In genomic region chr5:115490638-115491000, GRCm38 (mm10) we compare ENCODE assay signal across 8 mouse cellular contexts. TPM values are rescaled to one million over a fixed set of nuclear protein-coding genes. Genes with fewer than 3 reads are reported as not detected.
DNase-seq lines count a peak whose midpoint lies in the region; ATAC-seq and TF ChIP-seq lines count a peak whose summit lies in the region.
"Had no signal": no experiment of that assay in that cellular context is flagged by ENCODE, and none has a peak within 500 bp of the region (broad histone marks: within the 10 kb centered on the region; RNA-seq: fewer than 3 reads in every experiment).

No protein-coding gene starts in this region.

- no peak for ATAC-seq in lung, postnatal 0 days
- peak; percentile 3; the same call in 1 of the 2 replicates for ATAC-seq in forebrain, embryonic 12.5 days (ENCODE audit: low FRiP score)
- ATAC-seq in liver, embryonic 12.5 days: no peak
- no peak for ATAC-seq in stomach, embryonic 16.5 days (ENCODE audit: insufficient read depth, low FRiP score)

- no peak for TF ChIP-seq POLR2A in lung, adult 2 months (IDR thresholded peaks at IDR 0.05; ENCODE audit: borderline replicate concordance, extremely low read depth, low read depth, low read length)

- 0 out of 2 replicates have a peak overlapping the region, but pooled peaks have one; percentile 36 for H3K4me3 ChIP-seq in lung, postnatal 0 days (ENCODE audit: low read depth, low read length)
- H3K4me3 ChIP-seq in lung, adult 2 months (replicated peaks; ENCODE audit: extremely low read depth, low read depth, low read length): no peak overlapping the region
- H3K4me3 ChIP-seq in forebrain, embryonic 12.5 days (replicated peaks): no peak overlapping the region
- H3K4me3 ChIP-seq in liver, embryonic 12.5 days: peak overlapping the region; percentile 17
- H3K4me3 ChIP-seq in stomach, embryonic 16.5 days (replicated peaks; ENCODE audit: low read length): no peak overlapping the region; the same call in 1 of the 2 replicates

- no peak for TF ChIP-seq CTCF in lung, postnatal 0 days (IDR thresholded peaks at IDR 0.05)
- TF ChIP-seq CTCF in lung, adult 2 months (IDR thresholded peaks at IDR 0.05; ENCODE audit: insufficient read depth, low read length): no peak

- peak overlapping the region; percentile 72; the same call in 1 of the 2 replicates for H3K9ac ChIP-seq in lung, postnatal 0 days (replicated peaks; ENCODE audit: low read depth)
- H3K9ac ChIP-seq in forebrain, embryonic 12.5 days: no peak overlapping the region
- peak overlapping the region; percentile 53 for H3K9ac ChIP-seq in liver, embryonic 12.5 days
- no peak overlapping the region for H3K9ac ChIP-seq in stomach, embryonic 16.5 days (ENCODE audit: low read length)

- no peaks in the 10 kb centered on the region for H3K36me3 ChIP-seq in lung, postnatal 0 days (ENCODE audit: insufficient read depth, low read length)
- no peaks in the 10 kb centered on the region for H3K36me3 ChIP-seq in forebrain, embryonic 12.5 days (replicated peaks)
- H3K36me3 ChIP-seq in liver, embryonic 12.5 days: no peaks in the 10 kb centered on the region
- H3K36me3 ChIP-seq in stomach, embryonic 16.5 days (ENCODE audit: control insufficient read depth, insufficient read depth, low read length): no peaks in the 10 kb centered on the region

- WGBS in lung, postnatal 0 days: 10% methylated on average over 8 of the region's 8 CpGs
- WGBS in lung, adult 2 months: 11% methylated on average over 8 of the region's 8 CpGs
- WGBS in forebrain, embryonic 12.5 days: 11% methylated on average over 8 of the region's 8 CpGs
- 7% methylated on average over 8 of the region's 8 CpGs for WGBS in liver, embryonic 12.5 days (ENCODE audit: insufficient replicate concordance)
- WGBS in stomach, embryonic 16.5 days: 5% methylated on average over 8 of the region's 8 CpGs

- H3K4me1 ChIP-seq in lung, postnatal 0 days (ENCODE audit: insufficient read depth, low read depth, low read length): peaks cover 9% of the 10 kb centered on the region; the same call in 1 of the 2 replicates
- H3K4me1 ChIP-seq in lung, adult 2 months (ENCODE audit: control insufficient read depth, insufficient read depth, low read length): peaks cover 6% of the 10 kb centered on the region
- H3K4me1 ChIP-seq in forebrain, embryonic 12.5 days: peaks cover 29% of the 10 kb centered on the region
- peaks cover 47% of the 10 kb centered on the region for H3K4me1 ChIP-seq in liver, embryonic 12.5 days
- H3K4me1 ChIP-seq in stomach, embryonic 16.5 days (ENCODE audit: control insufficient read depth, insufficient read depth, low read length): peaks cover 23% of the 10 kb centered on the region

- no peaks in the 10 kb centered on the region for H3K27me3 ChIP-seq in lung, postnatal 0 days (replicated peaks; ENCODE audit: insufficient read depth, low read length)
- peaks cover 4% of the 10 kb centered on the region; the same call in 1 of the 2 replicates for H3K27me3 ChIP-seq in forebrain, embryonic 12.5 days
- 0 out of 2 replicates have a peak, but pooled peaks cover 3% of the 10 kb centered on the region for H3K27me3 ChIP-seq in liver, embryonic 12.5 days (replicated peaks)
- H3K27me3 ChIP-seq in stomach, embryonic 16.5 days (ENCODE audit: control insufficient read depth, insufficient read depth, low read length): no peaks in the 10 kb centered on the region

- H3K4me2 ChIP-seq in lung, postnatal 0 days (replicated peaks; ENCODE audit: low read depth, low read length): peak overlapping the region; percentile 63; the same call in 1 of the 2 replicates
- peak overlapping the region; percentile 73 for H3K4me2 ChIP-seq in forebrain, embryonic 12.5 days
- H3K4me2 ChIP-seq in liver, embryonic 12.5 days: peak overlapping the region; percentile 70
- H3K4me2 ChIP-seq in stomach, embryonic 16.5 days (ENCODE audit: low read depth, low read length): peak overlapping the region; percentile 60

- no peaks in the 10 kb centered on the region for H3K9me3 ChIP-seq in lung, postnatal 0 days (ENCODE audit: low read length)
- H3K9me3 ChIP-seq in forebrain, embryonic 12.5 days: no peaks in the 10 kb centered on the region
- no peaks in the 10 kb centered on the region for H3K9me3 ChIP-seq in liver, embryonic 12.5 days (replicated peaks)
- H3K9me3 ChIP-seq in stomach, embryonic 16.5 days (replicated peaks; ENCODE audit: control insufficient read depth, low read length): no peaks in the 10 kb centered on the region

- intact Hi-C loops in gastrocnemius, postnatal 14 days (cut with DNase I; ENCODE audit: low total_unique reads): no loop called here

- DNase-seq in lung, postnatal 0 days (ENCODE audit: low spot score): no peak
- DNase-seq in lung, adult 2 months: no peak
- no peak for DNase-seq in gastrocnemius, postnatal 14 days
- no peak for DNase-seq in right cerebral cortex, adult 2 months (ENCODE audit: low spot score in 2 of 2)

- no peak for TF ChIP-seq EP300 in lung, postnatal 0 days (IDR thresholded peaks at IDR 0.05)

- H3K27ac ChIP-seq in lung, postnatal 0 days (ENCODE audit: low read length): peak overlapping the region; percentile 100; the same call in 1 of the 2 replicates
- H3K27ac ChIP-seq in forebrain, embryonic 12.5 days: peak overlapping the region; percentile 63
- peak overlapping the region; percentile 100 for H3K27ac ChIP-seq in liver, embryonic 12.5 days
- peak overlapping the region; percentile 82 for H3K27ac ChIP-seq in stomach, embryonic 16.5 days (ENCODE audit: low read length)

RNA-seq across cellular contexts. Expression of gene Sirt4, which starts 6.1 kb away (rescaled TPM):
- 15.7 and 18.0 TPM in 2 replicates for polyA plus RNA-seq in lung, postnatal 0 days (2015; fragmentation: Nextera tagmentation; extraction: Ambion mirVana)
- 36.5 and 38.3 TPM in 2 replicates for polyA plus RNA-seq in lung, adult 2 months (2012; rRNA removed)
- 20.0 and 23.2 TPM in 2 replicates for polyA plus RNA-seq in forebrain, embryonic 12.5 days (2016; fragmentation: Nextera tagmentation; extraction: Ambion mirVana)
- 6.3 and 7.5 TPM in 2 replicates for polyA plus RNA-seq in liver, embryonic 12.5 days (2016; fragmentation: Nextera tagmentation; extraction: Ambion mirVana)
- polyA plus RNA-seq in stomach, embryonic 16.5 days (2015; fragmentation: Nextera tagmentation; extraction: Ambion mirVana): 24.4 and 28.0 TPM in 2 replicates
- 10 to 100 TPM; 10.3 to 16.6 TPM for total RNA-seq in gastrocnemius, postnatal 14 days (2021)

RNA-seq across cellular contexts. Expression of gene Pxn, which starts 15.9 kb away (rescaled TPM):
- polyA plus RNA-seq in lung, postnatal 0 days (2015; fragmentation: Nextera tagmentation; extraction: Ambion mirVana): 56.4 and 59.3 TPM in 2 replicates
- 214 and 226 TPM in 2 replicates for polyA plus RNA-seq in lung, adult 2 months (2012; rRNA removed)
- polyA plus RNA-seq in forebrain, embryonic 12.5 days (2016; fragmentation: Nextera tagmentation; extraction: Ambion mirVana): 24.6 and 25.3 TPM in 2 replicates
- polyA plus RNA-seq in liver, embryonic 12.5 days (2016; fragmentation: Nextera tagmentation; extraction: Ambion mirVana): 17.4 and 20.1 TPM in 2 replicates
- polyA plus RNA-seq in stomach, embryonic 16.5 days (2015; fragmentation: Nextera tagmentation; extraction: Ambion mirVana): 41.9 and 44.5 TPM in 2 replicates
- total RNA-seq in gastrocnemius, postnatal 14 days (2021): 10 to 100 TPM; 80.6 to 83.4 TPM

RNA-seq across cellular contexts. Expression of gene Pla2g1b, which starts 24.6 kb away (rescaled TPM):
- 70.5 and 71.7 TPM in 2 replicates for polyA plus RNA-seq in lung, postnatal 0 days (2015; fragmentation: Nextera tagmentation; extraction: Ambion mirVana)
- polyA plus RNA-seq in lung, adult 2 months (2012; rRNA removed): 38.0 and 46.8 TPM in 2 replicates
- not detected in 2 replicates for polyA plus RNA-seq in forebrain, embryonic 12.5 days (2016; fragmentation: Nextera tagmentation; extraction: Ambion mirVana)
- polyA plus RNA-seq in liver, embryonic 12.5 days (2016; fragmentation: Nextera tagmentation; extraction: Ambion mirVana): 0.42 and 0.69 TPM in 2 replicates
- 16.6 and 20.5 TPM in 2 replicates for polyA plus RNA-seq in stomach, embryonic 16.5 days (2015; fragmentation: Nextera tagmentation; extraction: Ambion mirVana)
- not detected for total RNA-seq in gastrocnemius, postnatal 14 days (2021)
- total RNA-seq: layer of hippocampus, postnatal 10 days had no signal

Comparison
In these comparisons a context has a peak if more than half of its experiments do, and no peak if none do; other contexts are left out.
1. H3K4me3 ChIP-seq: peak in lung, postnatal 0 days (single experiment) and liver, embryonic 12.5 days (single experiment); none in lung, adult 2 months (single experiment), forebrain, embryonic 12.5 days (single experiment) and stomach, embryonic 16.5 days (single experiment).
2. H3K9ac ChIP-seq: peak in lung, postnatal 0 days (single experiment) and liver, embryonic 12.5 days (single experiment); none in forebrain, embryonic 12.5 days (single experiment) and stomach, embryonic 16.5 days (single experiment).
3. RNA of gene Pla2g1b, which starts 24.6 kb away (polyA plus RNA-seq): 70.5 to 71.7 TPM in lung, postnatal 0 days, 38.0 to 46.8 TPM in lung, adult 2 months and 16.6 to 20.5 TPM in stomach, embryonic 16.5 days; 0.42 to 0.69 TPM in liver, embryonic 12.5 days and not detected in forebrain, embryonic 12.5 days; every median in the first group is over 10 times any median in the second.
4. Peak in every context shown above with its lines, with median percentiles within 50 percentile points of each other: H3K27ac ChIP-seq and H3K4me2 ChIP-seq.